Mouse (Mus musculus): ENCODE data around the gene Pxt1. TPM values are rescaled to one million over a fixed set of nuclear protein-coding genes. Genes with fewer than 3 reads are reported as not detected.
A peak's percentile ranks its signal among the peaks of the same experiment; 100 is the strongest.

Gene Pxt1
- polyA plus RNA-seq, 1 experiment = not detected

- Histone ChIP-seq H3K27me3 (ENCODE audit: control insufficient read depth, insufficient read depth, insufficient read length) (no peaks in the 10 kb centered on the region), H3K79me2 (ENCODE audit: control insufficient read depth, insufficient read depth) (no peaks in the 10 kb centered on the region), H3K36me3 (ENCODE audit: control insufficient read depth, insufficient read depth) (no peaks in the 10 kb centered on the region), H3ac (ENCODE audit: control insufficient read depth, insufficient read length, low read depth) (no peak overlapping the region), H3K4me3 (ENCODE audit: insufficient read depth, poor library complexity, severe bottlenecking) (no peak overlapping the region), H3K79me3 (ENCODE audit: low read depth) (no peaks in the 10 kb centered on the region)
- TF ChIP-seq CEBPB (IDR thresholded peaks at IDR 0.05; ENCODE audit: low read depth) (no peak), FOSL1 (IDR thresholded peaks at IDR 0.05; ENCODE audit: insufficient read depth, low read length, poor library complexity, severe bottlenecking) (no peak), MYOD1 (IDR thresholded peaks at IDR 0.05; ENCODE audit: control insufficient read depth, insufficient read length, low read depth) (no peak), MAX (IDR thresholded peaks at IDR 0.05) (no peak), USF1 (IDR thresholded peaks at IDR 0.05; ENCODE audit: low read depth) (no peak), MYOG (IDR thresholded peaks at IDR 0.05; ENCODE audit: control insufficient read depth, extremely low read depth, insufficient read length) (no peak), CTCF (IDR thresholded peaks at IDR 0.05; ENCODE audit: control insufficient read depth, insufficient read depth, insufficient read length) (peak; percentile 15)
Measured at GRCm38 (mm10) chr17:28909252-28909941, 34.2 kb downstream of the Pxt1 start.

GRCm38 (mm10) chr17:28907959-28908358 lies 35.7 kb downstream of the Pxt1 start:
- H3K36me3 ChIP-seq (ENCODE audit: control insufficient read depth, insufficient read depth) = no peaks in the 10 kb centered on the region
- no peaks in the 10 kb centered on the region for H3K79me2 ChIP-seq (ENCODE audit: control insufficient read depth, insufficient read depth)
- no peaks in the 10 kb centered on the region for H3K27me3 ChIP-seq (ENCODE audit: control insufficient read depth, insufficient read depth, insufficient read length)
- no peak overlapping the region for H3ac ChIP-seq (ENCODE audit: control insufficient read depth, insufficient read length, low read depth)
- no peak overlapping the region for H3K4me3 ChIP-seq (ENCODE audit: insufficient read depth, poor library complexity, severe bottlenecking)
- no peaks in the 10 kb centered on the region for H3K79me3 ChIP-seq (ENCODE audit: low read depth)
- TF ChIP-seq MAX (IDR thresholded peaks at IDR 0.05) (no peak), MYOG (IDR thresholded peaks at IDR 0.05; ENCODE audit: control insufficient read depth, extremely low read depth, insufficient read length) (no peak), USF1 (IDR thresholded peaks at IDR 0.05; ENCODE audit: low read depth) (no peak), CEBPB (IDR thresholded peaks at IDR 0.05; ENCODE audit: low read depth) (no peak), MYOD1 (IDR thresholded peaks at IDR 0.05; ENCODE audit: control insufficient read depth, insufficient read length, low read depth) (no peak), CTCF (IDR thresholded peaks at IDR 0.05; ENCODE audit: control insufficient read depth, insufficient read depth, insufficient read length) (no peak), FOSL1 (IDR thresholded peaks at IDR 0.05; ENCODE audit: insufficient read depth, low read length, poor library complexity, severe bottlenecking) (no peak)

GRCm38 (mm10) chr17:28905377-28905916 lies 38.2 kb downstream of the Pxt1 start:
- TF ChIP-seq MYOG (IDR thresholded peaks at IDR 0.05; ENCODE audit: control insufficient read depth, extremely low read depth, insufficient read length) = no peak
- no peak for TF ChIP-seq CTCF (IDR thresholded peaks at IDR 0.05; ENCODE audit: control insufficient read depth, insufficient read depth, insufficient read length)
- no peak for TF ChIP-seq MYOD1 (IDR thresholded peaks at IDR 0.05; ENCODE audit: control insufficient read depth, insufficient read length, low read depth)
- no peak for TF ChIP-seq CEBPB (IDR thresholded peaks at IDR 0.05; ENCODE audit: low read depth)
- no peak for TF ChIP-seq MAX (IDR thresholded peaks at IDR 0.05)
- no peak for TF ChIP-seq FOSL1 (IDR thresholded peaks at IDR 0.05; ENCODE audit: insufficient read depth, low read length, poor library complexity, severe bottlenecking)
- Histone ChIP-seq H3K36me3 (ENCODE audit: control insufficient read depth, insufficient read depth) (no peaks in the 10 kb centered on the region), H3ac (ENCODE audit: control insufficient read depth, insufficient read length, low read depth) (no peak overlapping the region), H3K79me2 (ENCODE audit: control insufficient read depth, insufficient read depth) (no peaks in the 10 kb centered on the region), H3K27me3 (ENCODE audit: control insufficient read depth, insufficient read depth, insufficient read length) (no peaks in the 10 kb centered on the region), H3K79me3 (ENCODE audit: low read depth) (no peaks in the 10 kb centered on the region), H3K4me3 (ENCODE audit: insufficient read depth, poor library complexity, severe bottlenecking) (no peak overlapping the region)

GRCm38 (mm10) chr17:28904546-28905376 lies 38.9 kb downstream of the Pxt1 start:
- Histone ChIP-seq H3ac (ENCODE audit: control insufficient read depth, insufficient read length, low read depth) (no peak overlapping the region), H3K79me2 (ENCODE audit: control insufficient read depth, insufficient read depth) (no peaks in the 10 kb centered on the region), H3K36me3 (ENCODE audit: control insufficient read depth, insufficient read depth) (no peaks in the 10 kb centered on the region), H3K4me3 (ENCODE audit: insufficient read depth, poor library complexity, severe bottlenecking) (no peak overlapping the region), H3K27me3 (ENCODE audit: control insufficient read depth, insufficient read depth, insufficient read length) (no peaks in the 10 kb centered on the region), H3K79me3 (ENCODE audit: low read depth) (no peaks in the 10 kb centered on the region)
- TF ChIP-seq MYOG (IDR thresholded peaks at IDR 0.05; ENCODE audit: control insufficient read depth, extremely low read depth, insufficient read length) (no peak), USF1 (IDR thresholded peaks at IDR 0.05; ENCODE audit: low read depth) (no peak), MYOD1 (IDR thresholded peaks at IDR 0.05; ENCODE audit: control insufficient read depth, insufficient read length, low read depth) (no peak), CEBPB (IDR thresholded peaks at IDR 0.05; ENCODE audit: low read depth) (no peak), MAX (IDR thresholded peaks at IDR 0.05) (no peak), CTCF (IDR thresholded peaks at IDR 0.05; ENCODE audit: control insufficient read depth, insufficient read depth, insufficient read length) (no peak), FOSL1 (IDR thresholded peaks at IDR 0.05; ENCODE audit: insufficient read depth, low read length, poor library complexity, severe bottlenecking) (no peak)

GRCm38 (mm10) chr17:28901559-28901958 lies 42.1 kb downstream of the Pxt1 start:
- Histone ChIP-seq H3K27me3 (ENCODE audit: control insufficient read depth, insufficient read depth, insufficient read length) (no peaks in the 10 kb centered on the region), H3K36me3 (ENCODE audit: control insufficient read depth, insufficient read depth) (no peaks in the 10 kb centered on the region), H3K79me3 (ENCODE audit: low read depth) (no peaks in the 10 kb centered on the region), H3ac (ENCODE audit: control insufficient read depth, insufficient read length, low read depth) (no peak overlapping the region), H3K79me2 (ENCODE audit: control insufficient read depth, insufficient read depth) (no peaks in the 10 kb centered on the region), H3K4me3 (ENCODE audit: insufficient read depth, poor library complexity, severe bottlenecking) (no peak overlapping the region)
- no peak for TF ChIP-seq CTCF (IDR thresholded peaks at IDR 0.05; ENCODE audit: control insufficient read depth, insufficient read depth, insufficient read length)
- TF ChIP-seq MAX (IDR thresholded peaks at IDR 0.05) = no peak
- TF ChIP-seq USF1 (IDR thresholded peaks at IDR 0.05; ENCODE audit: low read depth) = no peak
- TF ChIP-seq CEBPB (IDR thresholded peaks at IDR 0.05; ENCODE audit: low read depth) = no peak
- no peak for TF ChIP-seq MYOG (IDR thresholded peaks at IDR 0.05; ENCODE audit: control insufficient read depth, extremely low read depth, insufficient read length)
- no peak for TF ChIP-seq FOSL1 (IDR thresholded peaks at IDR 0.05; ENCODE audit: insufficient read depth, low read length, poor library complexity, severe bottlenecking)
- TF ChIP-seq MYOD1 (IDR thresholded peaks at IDR 0.05; ENCODE audit: control insufficient read depth, insufficient read length, low read depth) = no peak
